Mouse (Mus musculus) heart, postnatal 36 days (tissue): ENCODE measurements around the gene Gm13694. TPM values are rescaled to one million over a fixed set of nuclear protein-coding genes. Genes with fewer than 3 reads are reported as not detected.

Source experiments
- DNase-seq, 2 experiments: peaks; one replicate each; pipeline ENCODE4 v3.0.0; 2021 to 2022
- intact Hi-C: fragments of 180-260 bp; cut with DNase I; formaldehyde crosslinking; loops from one replicate; pipeline ENCODE4 v1.15.1; 2025
- total RNA-seq, 2 experiments: library from RNA; stranded (reverse); gene quantifications; 2 replicates each; pipeline ENCODE4 v1.2.3; 2021

The Gm13694 gene
- total RNA-seq, 2 experiments from 2014 or later: 0.76 to 1.1 TPM

- intact Hi-C loops: no loop called here
- no peak for DNase-seq
Observed at GRCm38 (mm10) chr2:84023319-84023718, 44.6 kb downstream of the Gm13694 start.

DNA sequence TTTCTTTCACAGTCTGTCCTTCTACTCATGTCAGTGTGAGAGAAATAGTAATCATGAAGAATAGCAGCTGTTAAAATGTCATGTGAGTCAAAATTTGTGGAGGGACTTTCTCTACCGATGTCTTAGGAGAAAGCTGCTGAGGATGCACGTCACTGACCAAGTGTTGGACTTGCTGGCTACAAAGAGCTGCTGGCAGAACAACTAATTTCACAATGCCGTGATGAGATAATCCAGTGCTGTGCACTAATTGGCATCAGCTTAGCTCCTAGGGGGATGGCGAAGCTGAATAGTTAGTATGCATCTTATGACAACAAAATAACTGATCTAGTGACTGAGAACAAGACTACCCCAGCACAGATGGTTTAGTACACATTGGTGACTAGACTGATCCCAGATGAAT is 46.5 kb downstream of the Gm13694 start:
- peak; percentile 45 to 52 for DNase-seq
- intact Hi-C loops: no loop called here

Other genes starting within 250 kb of the Gm13694 start
- under 1 TPM; 0.92 to 1.00 TPM for gene Fam171b, start 166.3 kb upstream of the Gm13694 start, total RNA-seq
- not detected for gene Zswim2, start 37.7 kb upstream of the Gm13694 start, total RNA-seq
- gene Gm13698, start 23.2 kb upstream of the Gm13694 start, total RNA-seq: 1 to 10 TPM in 1 of 2 experiments, under 1 TPM in 1; 0.76 to 1.1 TPM
- gene Gm13693, start 17.4 kb upstream of the Gm13694 start, total RNA-seq: 1 to 10 TPM in 1 of 2 experiments, under 1 TPM in 1; 0.76 to 1.1 TPM
- gene Gm13695, start 11.6 kb upstream of the Gm13694 start, total RNA-seq: under 1 TPM in 1 of 2 experiments, not detected in 1; 0.76 TPM
- gene Gm13696, start 5.8 kb upstream of the Gm13694 start, total RNA-seq: 1 to 10 TPM in 1 of 2 experiments, under 1 TPM in 1; 0.76 to 1.1 TPM
- gene Gm13697, start 5.8 kb downstream of the Gm13694 start, total RNA-seq: 1 to 10 TPM in 1 of 2 experiments, under 1 TPM in 1; 0.76 to 1.1 TPM
- gene Gm13691, start 11.6 kb downstream of the Gm13694 start, total RNA-seq: 1 to 10 TPM in 1 of 2 experiments, under 1 TPM in 1; 0.76 to 1.1 TPM